Mouse (Mus musculus) CD4-positive helper T cell, adult 2 months (primary cell): ENCODE measurements around the gene Timm44.

ENCODE experiments used
- DNase-seq: peaks from one replicate; pipeline ENCODE4 v3.0.0-alpha.2; 2012; ENCODE audit warnings: low read depth, missing footprints, low spot score

Gene Timm44

GRCm38 (mm10) chr8:4275275-4276110, at the start of gene Timm44:
Gene Timm44, minus strand, starts transcription at chr8:4275913.
- DNase-seq, result peak; percentile 95

- DNase-seq, result peak; percentile 97
These were observed 49.5 kb upstream of the Timm44 start, which contains the start of the genes Ccl25 and Elavl1 for GRCm38 (mm10) chr8:4324983-4325750. Gene Ccl25, plus strand, starts transcription at chr8:4325210. Gene Elavl1, minus strand, starts transcription at chr8:4325413.

- DNase-seq, result no peak
These were observed 48.8 kb upstream of the Timm44 start for GRCm38 (mm10) chr8:4324525-4324924.

GRCm38 (mm10) chr8:4323917-4324316, 48.2 kb upstream of the Timm44 start:
- peak; percentile 21 for DNase-seq

- DNase-seq, result peak; percentile 84
These were observed 46.8 kb upstream of the Timm44 start for GRCm38 (mm10) chr8:4322470-4322869.

GRCm38 (mm10) chr8:4321031-4321430, 45.3 kb upstream of the Timm44 start:
- no peak for DNase-seq

- no peak for DNase-seq
These were observed 44.7 kb upstream of the Timm44 start for GRCm38 (mm10) chr8:4320404-4320803.

GRCm38 (mm10) chr8:4319573-4319872, 43.8 kb upstream of the Timm44 start:
- peak; percentile 35 for DNase-seq

- no peak for DNase-seq
These were observed 43.3 kb upstream of the Timm44 start for GRCm38 (mm10) chr8:4318796-4319572.

GRCm38 (mm10) chr8:4318124-4318523, 42.4 kb upstream of the Timm44 start:
- no peak for DNase-seq

GRCm38 (mm10) chr8:4314852-4315251, 39.1 kb upstream of the Timm44 start:
- DNase-seq, result no peak

- peak; percentile 86 for DNase-seq
These were observed 37.8 kb upstream of the Timm44 start for GRCm38 (mm10) chr8:4313254-4314124.

GRCm38 (mm10) chr8:4312104-4312503, 36.4 kb upstream of the Timm44 start:
- no peak for DNase-seq

GRCm38 (mm10) chr8:4305838-4306237, 30.1 kb upstream of the Timm44 start:
- DNase-seq, result peak; percentile 40

- no peak for DNase-seq
These were observed 28.4 kb upstream of the Timm44 start for GRCm38 (mm10) chr8:4304124-4304547.

- DNase-seq, result no peak
These were observed 22.1 kb upstream of the Timm44 start for GRCm38 (mm10) chr8:4297822-4298221.

- no peak for DNase-seq
These were observed 17.0 kb upstream of the Timm44 start for GRCm38 (mm10) chr8:4292738-4293137.

- DNase-seq, result no peak
These were observed 375 bp upstream of the Timm44 start for GRCm38 (mm10) chr8:4276111-4276465.

- DNase-seq, result no peak
These were observed 6.1 kb downstream of the Timm44 start for GRCm38 (mm10) chr8:4269609-4270008.

- peak; percentile 38 for DNase-seq
These were observed 8.1 kb downstream of the Timm44 start for GRCm38 (mm10) chr8:4267627-4268026.
